Mouse (Mus musculus): ENCODE data around the gene Fshb. TPM values are rescaled to one million over a fixed set of nuclear protein-coding genes. Genes with fewer than 3 reads are reported as not detected.

Fshb gene
- total and polyA plus RNA-seq, 3 experiments: not detected

DNA sequence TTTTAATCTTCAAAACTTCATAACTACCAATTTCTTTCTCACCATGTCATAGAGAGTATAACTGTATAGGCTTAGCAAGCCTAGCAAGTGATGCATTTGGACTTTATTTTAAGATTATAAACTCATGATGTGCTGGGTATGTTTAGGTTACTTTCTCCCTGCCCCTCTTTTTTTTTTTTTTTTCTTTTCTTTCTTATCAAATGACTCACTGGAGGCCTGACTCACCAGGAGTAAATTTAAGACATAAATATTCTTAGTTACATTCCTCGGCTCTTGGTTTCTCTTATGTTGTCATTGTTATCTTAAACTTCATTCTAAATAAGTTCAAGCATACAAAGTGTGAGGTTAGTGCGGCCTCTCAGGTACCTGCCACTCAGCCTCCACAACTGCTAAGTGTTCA is 23.5 kb downstream of the Fshb start:
- TF ChIP-seq UBTF (IDR thresholded peaks at IDR 0.05; ENCODE audit: borderline replicate concordance, insufficient read depth, low read depth, low read length) (no peak), JUND (IDR thresholded peaks at IDR 0.05; ENCODE audit: low read depth, low read length) (no peak), TBP (IDR thresholded peaks at IDR 0.05; ENCODE audit: low read depth, low read length) (no peak), GABPA (IDR thresholded peaks at IDR 0.05; ENCODE audit: low read depth, low read length) (no peak), ZNF384 (IDR thresholded peaks at IDR 0.05; ENCODE audit: low read depth, low read length) (0 out of 2 replicates have a peak, but pooled peaks have one; percentile 21), TCF12 (IDR thresholded peaks at IDR 0.05; ENCODE audit: low read depth, low read length) (no peak), EP300 (IDR thresholded peaks at IDR 0.05; ENCODE audit: low read depth in 1 of 2, low read length in 2 of 2) (no peak), POLR2AphosphoS5 (IDR thresholded peaks at IDR 0.05; ENCODE audit: borderline replicate concordance, low read depth, low read length) (no peak)
- Histone ChIP-seq H3K27ac (ENCODE audit: control insufficient read depth, low read depth, low read length) (no peak overlapping the region), H3K9ac (ENCODE audit: control insufficient read depth, low read depth, low read length, poor library complexity, severe bottlenecking) (no peak overlapping the region), H3K79me2 (ENCODE audit: control insufficient read depth, insufficient read depth, low read length, poor library complexity) (no peaks in the 10 kb centered on the region), H3K36me3 (ENCODE audit: control insufficient read depth in 1 of 2, insufficient read depth in 2 of 2, low read length in 2 of 2) (no peaks in the 10 kb centered on the region), H3K9me3 (replicated peaks; ENCODE audit: insufficient read depth, low read length) (no peaks in the 10 kb centered on the region), H3K4me3 (ENCODE audit: control insufficient read depth in 1 of 2, insufficient read depth in 1 of 2, low read depth in 2 of 2, low read length in 2 of 2) (no peak overlapping the region; a peak in 1 of 4 replicates), H3K4me1 (ENCODE audit: control insufficient read depth in 1 of 2, insufficient read depth in 2 of 2, low read length in 2 of 2) (no peaks in the 10 kb centered on the region), H3K27me3 (ENCODE audit: control insufficient read depth in 1 of 2, insufficient read depth in 2 of 2, low read length in 2 of 2) (no peaks in the 10 kb centered on the region; a peak in 1 of 4 replicates)
- DNase-seq (ENCODE audit: low read depth, low spot score): no peak

DNA sequence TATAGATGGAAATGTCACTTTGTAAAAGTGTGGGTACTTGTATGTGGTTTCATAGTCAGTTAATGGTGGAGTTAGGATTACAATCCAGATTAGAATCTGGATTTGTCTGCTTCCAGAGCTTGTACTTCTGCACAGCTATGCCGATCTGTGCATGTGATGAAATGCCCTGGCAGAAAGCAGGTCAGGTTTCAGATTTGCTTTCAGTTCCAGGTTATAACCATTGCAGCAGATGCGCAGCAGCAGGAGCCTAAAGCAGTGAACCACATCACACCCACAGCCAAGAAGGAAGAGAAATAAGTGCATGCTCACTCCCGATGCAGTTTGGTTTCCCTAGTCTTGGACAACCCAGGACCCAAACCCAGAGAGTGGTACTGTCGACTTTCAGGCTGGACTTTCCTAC is 34.8 kb downstream of the Fshb start:
- H3K4me1 ChIP-seq (ENCODE audit: control insufficient read depth in 1 of 2, insufficient read depth in 2 of 2, low read length in 2 of 2): no peaks in the 10 kb centered on the region; a peak in 1 of 4 replicates
- H3K27me3 ChIP-seq (ENCODE audit: control insufficient read depth in 1 of 2, insufficient read depth in 2 of 2, low read length in 2 of 2): peaks cover 3 to 12% of the 10 kb centered on the region in 2 experiments
- no peaks in the 10 kb centered on the region for H3K79me2 ChIP-seq (ENCODE audit: control insufficient read depth, insufficient read depth, low read length, poor library complexity)
- H3K36me3 ChIP-seq (ENCODE audit: control insufficient read depth in 1 of 2, insufficient read depth in 2 of 2, low read length in 2 of 2): no peaks in the 10 kb centered on the region
- H3K27ac ChIP-seq (ENCODE audit: control insufficient read depth, low read depth, low read length): no peak overlapping the region
- H3K9me3 ChIP-seq (replicated peaks; ENCODE audit: insufficient read depth, low read length): no peaks in the 10 kb centered on the region
- TF ChIP-seq MAX (IDR thresholded peaks at IDR 0.05; ENCODE audit: low read length) (no peak), JUND (IDR thresholded peaks at IDR 0.05; ENCODE audit: low read depth, low read length) (no peak), CHD1 (IDR thresholded peaks at IDR 0.05; ENCODE audit: low read depth, low read length) (no peak), ZNF384 (IDR thresholded peaks at IDR 0.05; ENCODE audit: low read depth, low read length) (no peak), UBTF (IDR thresholded peaks at IDR 0.05; ENCODE audit: borderline replicate concordance, insufficient read depth, low read depth, low read length) (no peak), BHLHE40 (IDR thresholded peaks at IDR 0.05; ENCODE audit: borderline replicate concordance, low read depth, low read length) (no peak), ETS1 (IDR thresholded peaks at IDR 0.05; ENCODE audit: low read depth, low read length) (no peak), KAT2A (conservative IDR thresholded peaks at IDR 0.05; ENCODE audit: low read depth, low read length) (no peak)
- H3K9ac ChIP-seq (ENCODE audit: control insufficient read depth, low read depth, low read length, poor library complexity, severe bottlenecking): no peak overlapping the region
- H3K4me3 ChIP-seq (ENCODE audit: control insufficient read depth in 1 of 2, insufficient read depth in 1 of 2, low read depth in 2 of 2, low read length in 2 of 2): no peak overlapping the region
- no peak for DNase-seq (ENCODE audit: low read depth, low spot score)

DNA sequence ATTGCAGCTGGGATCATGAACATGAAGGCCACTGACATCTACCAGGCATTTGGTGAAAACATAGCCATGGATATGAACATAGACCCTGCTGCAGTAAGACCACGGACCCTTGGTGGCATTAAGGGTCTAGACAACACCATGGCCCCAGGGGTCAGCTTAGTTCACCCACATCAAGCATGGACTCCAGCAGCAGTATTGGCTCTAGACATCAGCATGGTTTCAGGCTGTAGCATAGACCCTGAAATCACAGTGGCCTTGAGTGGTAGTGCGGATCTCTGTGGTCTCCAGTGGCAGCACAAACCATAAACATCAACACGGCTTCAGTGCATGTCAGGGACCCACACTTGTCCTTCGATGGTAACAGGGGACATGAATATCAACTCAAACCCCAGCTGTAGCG is 36.7 kb downstream of the Fshb start:
- no peak overlapping the region for H3K4me3 ChIP-seq (ENCODE audit: control insufficient read depth in 1 of 2, insufficient read depth in 1 of 2, low read depth in 2 of 2, low read length in 2 of 2)
- peaks cover 3 to 13% of the 10 kb centered on the region in 2 experiments for H3K27me3 ChIP-seq (ENCODE audit: control insufficient read depth in 1 of 2, insufficient read depth in 2 of 2, low read length in 2 of 2)
- no peaks in the 10 kb centered on the region; a peak in 1 of 4 replicates for H3K4me1 ChIP-seq (ENCODE audit: control insufficient read depth in 1 of 2, insufficient read depth in 2 of 2, low read length in 2 of 2)
- DNase-seq (ENCODE audit: low read depth, low spot score): no peak
- no peaks in the 10 kb centered on the region for H3K9me3 ChIP-seq (replicated peaks; ENCODE audit: insufficient read depth, low read length)
- H3K27ac ChIP-seq (ENCODE audit: control insufficient read depth, low read depth, low read length): no peak overlapping the region
- no peak for TF ChIP-seq TAL1 (IDR thresholded peaks at IDR 0.05; ENCODE audit: low read length)
- TF ChIP-seq KAT2A (conservative IDR thresholded peaks at IDR 0.05; ENCODE audit: low read depth, low read length): no peak
- no peaks in the 10 kb centered on the region for H3K36me3 ChIP-seq (ENCODE audit: control insufficient read depth in 1 of 2, insufficient read depth in 2 of 2, low read length in 2 of 2)
- H3K79me2 ChIP-seq (ENCODE audit: control insufficient read depth, insufficient read depth, low read length, poor library complexity): no peaks in the 10 kb centered on the region
- no peak overlapping the region for H3K9ac ChIP-seq (ENCODE audit: control insufficient read depth, low read depth, low read length, poor library complexity, severe bottlenecking)

Measured in MEL (cell line).